Mouse (Mus musculus) heart, adult 10 weeks (tissue): ENCODE results near the gene Rasl11a. TPM values are rescaled to one million over a fixed set of nuclear protein-coding genes. Genes with fewer than 3 reads are reported as not detected.

Experiments used
- polyA plus RNA-seq: library from polyadenylated mRNA; stranded (reverse); fragments of 350-450 nt; fragmentation: Illumina TruSeq; extraction: RNeasy Lipid Tissue Mini Kit (QIAGEN cat#74804); gene quantifications from one replicate; pipeline ENCODE4 v1.2.3, GENCODE M21; 2014; ENCODE audit warnings: low read depth, low replicate concordance

Rasl11a gene
- 6.5 TPM for polyA plus RNA-seq

GRCm38 (mm10) chr5:146844945-146845365 is at the start of gene Rasl11a:
TSS of gene Rasl11a (plus strand) at chr5:146845071.

GRCm38 (mm10) chr5:146832769-146833448 is 12.0 kb upstream of the Rasl11a start, which contains the start of gene Rpl21:
TSS of gene Rpl21 (plus strand) at chr5:146832890.

Other genes starting within 250 kb of the Rasl11a start
- 15.0 TPM for gene Usp12, start 50.1 kb upstream of the Rasl11a start, polyA plus RNA-seq
- 459 TPM for gene Rpl21, start 12.2 kb upstream of the Rasl11a start, polyA plus RNA-seq
- gene Gtf3a, start 103.6 kb downstream of the Rasl11a start, polyA plus RNA-seq = 32.0 TPM
- 24.7 TPM for gene Mtif3, start 118.7 kb downstream of the Rasl11a start, polyA plus RNA-seq
- gene Lnx2, start 231.5 kb downstream of the Rasl11a start, polyA plus RNA-seq = 8.7 TPM
- 82.8 TPM for gene Polr1d, start 232.0 kb downstream of the Rasl11a start, polyA plus RNA-seq